Mouse (Mus musculus): ENCODE measurements around the gene Synpo2. TPM values are rescaled to one million over a fixed set of nuclear protein-coding genes. Genes with fewer than 3 reads are reported as not detected.

Synpo2 gene
- polyA plus RNA-seq, 1 experiment from 2014 or later = 11.5 TPM

DNA sequence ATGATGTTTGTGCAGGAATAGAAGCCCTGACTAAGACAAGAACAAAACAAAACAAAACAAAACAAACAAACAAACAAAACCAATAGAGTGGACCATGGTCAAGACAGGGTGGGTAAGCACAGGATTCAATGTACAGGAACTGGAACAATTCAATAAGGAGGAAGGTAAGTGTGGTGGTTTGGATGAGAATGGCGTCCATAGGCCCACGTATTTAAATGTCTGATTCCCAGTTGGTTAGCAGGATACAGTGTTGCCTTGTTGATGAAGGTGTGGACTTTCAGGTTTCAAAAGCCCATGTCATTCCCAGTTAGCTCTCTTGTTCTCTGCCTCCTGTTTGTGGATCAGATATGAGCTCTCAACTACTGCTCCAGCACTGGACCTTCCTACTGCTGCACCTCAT lies 140.8 kb downstream of the Synpo2 start:
- H3K9ac ChIP-seq = no peak overlapping the region
- H3K27ac ChIP-seq = no peak overlapping the region
- H3K4me3 ChIP-seq (replicated peaks) = no peak overlapping the region
- H3K36me3 ChIP-seq = no peaks in the 10 kb centered on the region
- H3K4me2 ChIP-seq = no peak overlapping the region
- peaks cover 22% of the 10 kb centered on the region for H3K4me1 ChIP-seq
- WGBS = 98% methylated on average over 2 of the region's 2 CpGs
- H3K9me3 ChIP-seq (replicated peaks) = no peaks in the 10 kb centered on the region
- ATAC-seq (replicated peaks; ENCODE audit: low FRiP score) = no peak
- H3K27me3 ChIP-seq = no peaks in the 10 kb centered on the region

DNA sequence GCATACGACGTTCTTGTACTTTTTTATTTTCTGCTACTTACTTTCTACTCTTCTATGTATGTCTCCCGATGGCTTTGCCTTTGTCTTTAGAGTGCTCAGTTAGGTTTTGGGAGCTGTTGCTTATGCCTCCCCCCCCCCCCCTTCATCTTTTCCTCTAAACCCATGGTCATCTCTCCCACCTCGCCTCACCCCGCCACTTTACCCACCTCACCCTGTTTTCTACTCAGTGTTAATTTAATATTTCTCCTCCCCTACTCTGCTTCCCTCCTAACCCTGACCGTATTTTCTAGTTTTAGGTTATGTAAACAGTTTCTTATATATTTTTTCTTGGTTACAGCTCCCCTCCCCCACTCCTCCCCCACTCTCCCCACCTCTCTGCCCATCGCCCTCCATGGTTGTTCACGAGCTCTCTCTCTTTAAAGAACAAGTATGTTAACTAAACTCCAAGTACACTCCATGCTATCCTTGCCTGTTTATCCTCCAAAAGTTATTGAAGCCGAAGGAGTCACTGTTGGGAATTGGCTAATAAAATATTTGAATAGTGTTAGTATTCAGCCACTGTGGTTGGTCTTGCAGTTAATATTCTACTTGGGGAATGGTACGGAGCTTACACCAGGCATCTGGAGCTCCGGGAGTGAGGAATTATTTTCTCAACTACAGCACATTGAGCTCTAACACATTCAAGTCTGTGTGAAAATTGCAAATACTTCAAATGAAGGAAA lies 142.1 kb downstream of the Synpo2 start:
- Histone ChIP-seq H3K9me3 (replicated peaks) (no peaks in the 10 kb centered on the region), H3K4me1 (peaks cover 22% of the 10 kb centered on the region), H3K27ac (peak overlapping the region; percentile 81), H3K27me3 (no peaks in the 10 kb centered on the region), H3K36me3 (no peaks in the 10 kb centered on the region), H3K4me3 (replicated peaks) (0 out of 2 replicates have a peak overlapping the region, but pooled peaks have one; percentile 1), H3K4me2 (peak overlapping the region; percentile 48), H3K9ac (no peak overlapping the region)
- ATAC-seq (replicated peaks; ENCODE audit: low FRiP score) = peak; percentile 59
- WGBS = 43% methylated on average over 11 of the region's 11 CpGs

- H3K4me3 ChIP-seq (replicated peaks) = no peak overlapping the region
- peak overlapping the region; percentile 81 for H3K27ac ChIP-seq
- no peaks in the 10 kb centered on the region for H3K27me3 ChIP-seq
- H3K36me3 ChIP-seq = no peaks in the 10 kb centered on the region
- H3K9me3 ChIP-seq (replicated peaks) = no peaks in the 10 kb centered on the region
- H3K9ac ChIP-seq = no peak overlapping the region
- H3K4me1 ChIP-seq = peaks cover 22% of the 10 kb centered on the region
- 26% methylated on average over 12 of the region's 12 CpGs for WGBS
- peak overlapping the region; percentile 48 for H3K4me2 ChIP-seq
- ATAC-seq (replicated peaks; ENCODE audit: low FRiP score) = peak; percentile 96
These were observed 142.9 kb downstream of the Synpo2 start for GRCm38 (mm10) chr3:123092913-123093639.

GRCm38 (mm10) chr3:123092442-123092841 lies 143.5 kb downstream of the Synpo2 start:
- Histone ChIP-seq H3K36me3 (no peaks in the 10 kb centered on the region), H3K4me2 (no peak overlapping the region), H3K9ac (no peak overlapping the region), H3K27me3 (no peaks in the 10 kb centered on the region), H3K9me3 (replicated peaks) (no peaks in the 10 kb centered on the region), H3K4me1 (peaks cover 22% of the 10 kb centered on the region), H3K4me3 (replicated peaks) (no peak overlapping the region), H3K27ac (0 out of 2 replicates have a peak overlapping the region, but pooled peaks have one; percentile 37)
- WGBS = 30% methylated on average over 6 of the region's 6 CpGs
- ATAC-seq (replicated peaks; ENCODE audit: low FRiP score) = no peak

- ATAC-seq (replicated peaks; ENCODE audit: low FRiP score) = no peak
- WGBS = 90% methylated on average over 11 of the region's 11 CpGs
- H3K27ac ChIP-seq = no peak overlapping the region
These were observed 146.5 kb downstream of the Synpo2 start for GRCm38 (mm10) chr3:123089297-123090020.

DNA sequence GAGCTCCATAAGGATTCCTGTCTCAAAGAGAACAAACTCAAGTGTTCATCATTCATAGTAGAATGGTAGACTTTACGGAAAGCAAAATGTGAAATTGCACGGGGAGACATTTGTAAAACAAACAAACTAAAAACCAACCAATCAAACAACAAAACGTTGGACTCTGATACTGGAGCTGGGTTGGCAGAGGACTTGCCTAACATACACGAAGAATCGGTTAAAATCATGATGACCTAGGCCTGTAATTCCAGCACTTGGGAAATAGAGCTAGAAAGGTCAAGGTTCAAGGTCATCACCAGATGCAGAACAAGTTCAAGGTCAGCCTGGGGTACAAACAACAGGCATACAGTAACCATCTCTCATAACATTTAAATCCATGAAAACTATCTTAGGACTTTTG lies 147.7 kb downstream of the Synpo2 start:
- no peak for ATAC-seq (replicated peaks; ENCODE audit: low FRiP score)
- Histone ChIP-seq H3K4me3 (replicated peaks) (no peak overlapping the region), H3K4me2 (no peak overlapping the region), H3K36me3 (no peaks in the 10 kb centered on the region), H3K9ac (no peak overlapping the region), H3K9me3 (replicated peaks) (no peaks in the 10 kb centered on the region), H3K27ac (no peak overlapping the region), H3K27me3 (no peaks in the 10 kb centered on the region), H3K4me1 (peaks cover 20% of the 10 kb centered on the region)
- 89% methylated on average over 5 of the region's 5 CpGs for WGBS

More at GRCm38 (mm10) chr3:123089297-123090020, 146.5 kb downstream of the Synpo2 start:
- peaks cover 28% of the 10 kb centered on the region for H3K4me1 ChIP-seq
- no peaks in the 10 kb centered on the region for H3K27me3 ChIP-seq
- no peak overlapping the region for H3K9ac ChIP-seq
- no peak overlapping the region for H3K4me3 ChIP-seq (replicated peaks)
- no peaks in the 10 kb centered on the region for H3K36me3 ChIP-seq
- no peak overlapping the region for H3K4me2 ChIP-seq
- no peaks in the 10 kb centered on the region for H3K9me3 ChIP-seq (replicated peaks)

DNA sequence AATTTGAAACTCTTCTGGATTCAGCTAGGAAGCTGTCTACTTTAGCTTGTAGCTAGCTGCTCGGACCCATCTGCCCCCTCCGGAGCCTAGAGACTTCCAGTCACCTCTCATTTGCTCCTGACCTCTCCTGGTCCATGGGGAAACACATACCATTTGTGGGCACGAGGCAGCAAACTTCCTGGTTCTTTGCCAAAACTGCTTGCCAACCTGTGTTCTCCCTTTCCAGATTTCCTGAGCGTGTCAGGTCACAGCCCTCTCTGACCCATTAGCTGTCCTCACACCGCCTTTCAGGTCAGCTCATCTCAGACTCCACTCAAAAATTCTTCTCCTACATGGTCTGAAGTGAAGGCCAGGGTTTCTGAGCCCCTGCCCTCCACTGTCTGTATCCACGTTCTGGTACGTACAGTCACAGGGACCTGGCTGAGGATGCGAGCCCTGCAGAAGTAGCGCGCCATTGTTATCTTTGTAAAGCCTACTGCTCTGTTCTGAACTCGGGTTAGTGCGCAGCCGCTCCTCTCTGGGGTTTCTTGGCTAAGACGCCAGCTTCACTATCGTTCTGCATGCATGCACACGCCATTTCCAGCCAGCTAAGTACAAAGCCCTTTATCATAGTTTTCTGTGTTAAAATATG lies 150.0 kb downstream of the Synpo2 start:
- H3K27ac ChIP-seq = no peak overlapping the region
- no peak overlapping the region for H3K9ac ChIP-seq
- H3K4me3 ChIP-seq (replicated peaks) = no peak overlapping the region
- H3K36me3 ChIP-seq = no peaks in the 10 kb centered on the region
- ATAC-seq (replicated peaks; ENCODE audit: low FRiP score) = no peak
- H3K4me2 ChIP-seq = no peak overlapping the region
- WGBS = 78% methylated on average over 16 of the region's 16 CpGs
- no peaks in the 10 kb centered on the region for H3K27me3 ChIP-seq
- H3K4me1 ChIP-seq = peaks cover 6% of the 10 kb centered on the region; the same call in 1 of the 2 replicates
- H3K9me3 ChIP-seq (replicated peaks) = no peaks in the 10 kb centered on the region

DNA sequence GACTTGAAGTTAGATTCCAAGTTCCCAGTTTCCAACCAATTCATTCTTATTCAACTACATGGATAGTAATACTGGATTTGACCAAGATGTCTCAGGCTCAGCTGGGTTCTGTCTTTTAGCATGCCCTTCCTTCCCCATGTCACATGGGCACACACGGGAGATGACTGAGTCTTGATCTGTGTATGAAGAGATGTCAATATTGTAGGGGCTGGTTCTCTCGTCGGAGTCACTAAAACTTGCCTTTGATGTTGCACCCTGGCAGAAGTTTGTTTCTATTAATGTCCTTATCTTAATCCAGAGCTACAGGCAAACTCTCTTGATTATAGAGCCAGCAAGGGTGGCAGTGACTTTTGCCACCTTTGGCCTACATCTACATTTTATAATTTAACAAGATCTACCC lies 154.3 kb downstream of the Synpo2 start:
- Histone ChIP-seq H3K9ac (no peak overlapping the region), H3K4me3 (replicated peaks) (no peak overlapping the region), H3K9me3 (replicated peaks) (no peaks in the 10 kb centered on the region), H3K4me1 (peaks cover 6% of the 10 kb centered on the region; the same call in 1 of the 2 replicates), H3K36me3 (no peaks in the 10 kb centered on the region), H3K27me3 (no peaks in the 10 kb centered on the region), H3K27ac (no peak overlapping the region), H3K4me2 (no peak overlapping the region)
- no peak for ATAC-seq (replicated peaks; ENCODE audit: low FRiP score)
- 85% methylated on average over 3 of the region's 3 CpGs for WGBS

DNA sequence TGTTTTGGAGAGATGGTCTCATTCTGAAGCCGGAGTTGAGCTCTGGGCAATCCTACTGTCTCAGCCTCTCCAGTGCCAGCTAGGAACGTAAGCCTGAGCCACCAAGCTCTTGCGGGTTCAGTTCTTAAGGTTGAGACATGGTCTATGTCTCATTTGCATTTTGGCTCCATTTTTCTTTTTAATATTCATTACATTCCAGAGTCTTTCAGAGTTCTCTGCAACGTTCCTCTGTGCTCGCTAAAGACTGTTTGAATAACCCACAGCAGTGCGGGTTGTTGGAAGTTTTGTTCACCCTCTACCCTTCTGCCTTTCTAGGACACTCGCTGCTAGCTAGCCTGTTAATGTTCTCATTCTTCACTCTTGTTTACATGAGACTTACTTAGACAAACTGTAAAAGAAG lies 155.0 kb downstream of the Synpo2 start:
- H3K27ac ChIP-seq = no peak overlapping the region
- no peak overlapping the region for H3K4me2 ChIP-seq
- 69% methylated on average over 7 of the region's 7 CpGs for WGBS

GRCm38 (mm10) chr3:123080017-123080725 lies 155.8 kb downstream of the Synpo2 start:
- H3K36me3 ChIP-seq = no peaks in the 10 kb centered on the region
- no peaks in the 10 kb centered on the region for H3K27me3 ChIP-seq
- H3K4me3 ChIP-seq (replicated peaks) = no peak overlapping the region
- no peak overlapping the region for H3K27ac ChIP-seq
- no peak overlapping the region for H3K9ac ChIP-seq
- 73% methylated on average over 19 of the region's 19 CpGs for WGBS
- no peak for ATAC-seq (replicated peaks; ENCODE audit: low FRiP score)
- H3K9me3 ChIP-seq (replicated peaks) = no peaks in the 10 kb centered on the region
- no peak overlapping the region for H3K4me2 ChIP-seq
- no peaks in the 10 kb centered on the region for H3K4me1 ChIP-seq

More for the DNA sequence above, 155.0 kb downstream of the Synpo2 start:
- Histone ChIP-seq H3K9me3 (replicated peaks) (no peaks in the 10 kb centered on the region), H3K36me3 (no peaks in the 10 kb centered on the region), H3K4me3 (replicated peaks) (no peak overlapping the region), H3K27me3 (no peaks in the 10 kb centered on the region), H3K9ac (no peak overlapping the region), H3K4me1 (peaks cover 3% of the 10 kb centered on the region; the same call in 1 of the 2 replicates)
- ATAC-seq (replicated peaks; ENCODE audit: low FRiP score) = no peak

- 86% methylated on average over 3 of the region's 3 CpGs for WGBS
- H3K36me3 ChIP-seq = no peaks in the 10 kb centered on the region
These were observed 160.2 kb downstream of the Synpo2 start for GRCm38 (mm10) chr3:123075759-123076158.

More at GRCm38 (mm10) chr3:123075759-123076158, 160.2 kb downstream of the Synpo2 start:
- Histone ChIP-seq H3K27me3 (no peaks in the 10 kb centered on the region), H3K9me3 (replicated peaks) (no peaks in the 10 kb centered on the region), H3K4me1 (no peaks in the 10 kb centered on the region), H3K27ac (no peak overlapping the region), H3K9ac (no peak overlapping the region), H3K4me3 (replicated peaks) (no peak overlapping the region), H3K4me2 (no peak overlapping the region)
- no peak for ATAC-seq (replicated peaks; ENCODE audit: low FRiP score)

All from kidney, embryonic 15.5 days (tissue).